Mouse (Mus musculus): ENCODE data around the gene Actn4. TPM values are rescaled to one million over a fixed set of nuclear protein-coding genes. Genes with fewer than 3 reads are reported as not detected.

The Actn4 gene
- polyA plus RNA-seq, 1 experiment: 465 TPM

DNA sequence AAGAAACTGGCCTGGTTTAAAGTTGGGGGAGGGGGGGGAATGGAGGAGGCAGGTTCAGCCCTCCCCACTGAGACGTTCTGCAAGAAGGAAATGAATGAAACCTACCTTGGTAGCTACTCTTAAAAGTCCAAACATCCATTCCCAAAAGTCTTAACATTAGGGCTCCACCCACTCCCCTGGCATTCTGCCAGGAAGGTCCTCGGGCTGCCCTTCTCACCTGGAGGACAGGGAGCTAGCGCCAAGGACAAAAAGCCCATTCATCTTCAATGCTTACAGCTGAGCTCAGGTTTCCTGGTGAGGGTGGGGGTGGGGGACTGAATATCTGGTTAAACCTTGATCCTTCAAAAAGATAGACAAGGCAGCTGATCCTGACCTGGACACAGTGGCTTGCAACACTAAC is 32.8 kb downstream of the Actn4 start:
- H3K36me3 ChIP-seq (ENCODE audit: control insufficient read depth, insufficient read depth): peaks cover 29% of the 10 kb centered on the region
- no peak for TF ChIP-seq CEBPB (IDR thresholded peaks at IDR 0.05; ENCODE audit: low read depth)
- TF ChIP-seq FOSL1 (IDR thresholded peaks at IDR 0.05; ENCODE audit: insufficient read depth, low read length, poor library complexity, severe bottlenecking): no peak
- no peak for TF ChIP-seq MYOD1 (IDR thresholded peaks at IDR 0.05; ENCODE audit: control insufficient read depth, insufficient read length, low read depth)
- TF ChIP-seq CTCF (IDR thresholded peaks at IDR 0.05; ENCODE audit: control insufficient read depth, insufficient read depth, insufficient read length): no peak
- peaks cover 74% of the 10 kb centered on the region for H3K79me3 ChIP-seq (ENCODE audit: low read depth)

GRCm38 (mm10) chr7:28926172-28926571 is 36.0 kb downstream of the Actn4 start:
- no peak overlapping the region for H3ac ChIP-seq (ENCODE audit: control insufficient read depth, insufficient read length, low read depth)
- peaks cover 96% of the 10 kb centered on the region for H3K79me2 ChIP-seq (ENCODE audit: control insufficient read depth, insufficient read depth)
- no peak overlapping the region for H3K4me3 ChIP-seq (ENCODE audit: insufficient read depth, poor library complexity, severe bottlenecking)
- TF ChIP-seq CEBPB (IDR thresholded peaks at IDR 0.05; ENCODE audit: low read depth) (no peak), MYOD1 (IDR thresholded peaks at IDR 0.05; ENCODE audit: control insufficient read depth, insufficient read length, low read depth) (no peak), MYOG (IDR thresholded peaks at IDR 0.05; ENCODE audit: control insufficient read depth, extremely low read depth, insufficient read length) (no peak), CTCF (IDR thresholded peaks at IDR 0.05; ENCODE audit: control insufficient read depth, insufficient read depth, insufficient read length) (no peak), MAX (IDR thresholded peaks at IDR 0.05) (no peak), FOSL1 (IDR thresholded peaks at IDR 0.05; ENCODE audit: insufficient read depth, low read length, poor library complexity, severe bottlenecking) (no peak)
- H3K36me3 ChIP-seq (ENCODE audit: control insufficient read depth, insufficient read depth): peaks cover 34% of the 10 kb centered on the region
- H3K79me3 ChIP-seq (ENCODE audit: low read depth): peaks cover 78% of the 10 kb centered on the region
- no peaks in the 10 kb centered on the region for H3K27me3 ChIP-seq (ENCODE audit: control insufficient read depth, insufficient read depth, insufficient read length)

More for the DNA sequence above, 32.8 kb downstream of the Actn4 start:
- no peak overlapping the region for H3ac ChIP-seq (ENCODE audit: control insufficient read depth, insufficient read length, low read depth)
- no peaks in the 10 kb centered on the region for H3K27me3 ChIP-seq (ENCODE audit: control insufficient read depth, insufficient read depth, insufficient read length)
- H3K4me3 ChIP-seq (ENCODE audit: insufficient read depth, poor library complexity, severe bottlenecking): no peak overlapping the region
- peaks cover 96% of the 10 kb centered on the region for H3K79me2 ChIP-seq (ENCODE audit: control insufficient read depth, insufficient read depth)

DNA sequence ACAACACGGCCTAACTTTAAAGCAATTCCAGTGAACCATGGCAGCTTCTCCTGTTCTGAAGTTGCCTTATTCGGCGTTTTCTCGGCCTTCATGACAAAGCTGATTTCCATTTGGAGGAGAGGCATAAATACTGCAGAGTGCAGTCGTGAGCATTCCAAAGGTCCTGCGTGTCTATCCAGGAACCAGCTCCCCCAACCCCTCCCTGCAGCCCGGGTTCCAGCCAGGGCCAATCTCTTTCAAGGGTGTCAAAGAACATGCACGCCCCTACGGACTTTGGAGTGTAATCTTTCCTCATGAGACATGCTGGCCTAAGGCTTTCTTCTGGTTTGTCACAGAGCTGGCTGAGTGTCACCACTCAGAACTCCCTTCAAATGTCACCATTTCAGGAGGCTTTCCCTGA is 36.8 kb downstream of the Actn4 start:
- H3K36me3 ChIP-seq (ENCODE audit: control insufficient read depth, insufficient read depth): peaks cover 40% of the 10 kb centered on the region
- peaks cover 98% of the 10 kb centered on the region for H3K79me2 ChIP-seq (ENCODE audit: control insufficient read depth, insufficient read depth)
- TF ChIP-seq CTCF (IDR thresholded peaks at IDR 0.05; ENCODE audit: control insufficient read depth, insufficient read depth, insufficient read length): no peak
- no peak for TF ChIP-seq MAX (IDR thresholded peaks at IDR 0.05)
- TF ChIP-seq FOSL1 (IDR thresholded peaks at IDR 0.05; ENCODE audit: insufficient read depth, low read length, poor library complexity, severe bottlenecking): no peak
- TF ChIP-seq MYOD1 (IDR thresholded peaks at IDR 0.05; ENCODE audit: control insufficient read depth, insufficient read length, low read depth): no peak
- TF ChIP-seq MYOG (IDR thresholded peaks at IDR 0.05; ENCODE audit: control insufficient read depth, extremely low read depth, insufficient read length): no peak
- no peak for TF ChIP-seq CEBPB (IDR thresholded peaks at IDR 0.05; ENCODE audit: low read depth)
- no peak for TF ChIP-seq USF1 (IDR thresholded peaks at IDR 0.05; ENCODE audit: low read depth)
- no peak overlapping the region for H3K4me3 ChIP-seq (ENCODE audit: insufficient read depth, poor library complexity, severe bottlenecking)
- H3K27me3 ChIP-seq (ENCODE audit: control insufficient read depth, insufficient read depth, insufficient read length): no peaks in the 10 kb centered on the region
- peaks cover 84% of the 10 kb centered on the region for H3K79me3 ChIP-seq (ENCODE audit: low read depth)
- peak overlapping the region; percentile 78 for H3ac ChIP-seq (ENCODE audit: control insufficient read depth, insufficient read length, low read depth)

GRCm38 (mm10) chr7:28924802-28925201 is 37.3 kb downstream of the Actn4 start:
- Histone ChIP-seq H3K36me3 (ENCODE audit: control insufficient read depth, insufficient read depth) (peaks cover 46% of the 10 kb centered on the region), H3K4me3 (ENCODE audit: insufficient read depth, poor library complexity, severe bottlenecking) (no peak overlapping the region), H3ac (ENCODE audit: control insufficient read depth, insufficient read length, low read depth) (peak overlapping the region; percentile 78), H3K27me3 (ENCODE audit: control insufficient read depth, insufficient read depth, insufficient read length) (no peaks in the 10 kb centered on the region), H3K79me2 (ENCODE audit: control insufficient read depth, insufficient read depth) (peaks cover 98% of the 10 kb centered on the region), H3K79me3 (ENCODE audit: low read depth) (peaks cover 84% of the 10 kb centered on the region)
- no peak for TF ChIP-seq MYOD1 (IDR thresholded peaks at IDR 0.05; ENCODE audit: control insufficient read depth, insufficient read length, low read depth)
- TF ChIP-seq CTCF (IDR thresholded peaks at IDR 0.05; ENCODE audit: control insufficient read depth, insufficient read depth, insufficient read length): no peak
- TF ChIP-seq MYOG (IDR thresholded peaks at IDR 0.05; ENCODE audit: control insufficient read depth, extremely low read depth, insufficient read length): no peak
- TF ChIP-seq FOSL1 (IDR thresholded peaks at IDR 0.05; ENCODE audit: insufficient read depth, low read length, poor library complexity, severe bottlenecking): no peak
- no peak for TF ChIP-seq CEBPB (IDR thresholded peaks at IDR 0.05; ENCODE audit: low read depth)
- TF ChIP-seq MAX (IDR thresholded peaks at IDR 0.05): no peak
- no peak for TF ChIP-seq USF1 (IDR thresholded peaks at IDR 0.05; ENCODE audit: low read depth)

DNA sequence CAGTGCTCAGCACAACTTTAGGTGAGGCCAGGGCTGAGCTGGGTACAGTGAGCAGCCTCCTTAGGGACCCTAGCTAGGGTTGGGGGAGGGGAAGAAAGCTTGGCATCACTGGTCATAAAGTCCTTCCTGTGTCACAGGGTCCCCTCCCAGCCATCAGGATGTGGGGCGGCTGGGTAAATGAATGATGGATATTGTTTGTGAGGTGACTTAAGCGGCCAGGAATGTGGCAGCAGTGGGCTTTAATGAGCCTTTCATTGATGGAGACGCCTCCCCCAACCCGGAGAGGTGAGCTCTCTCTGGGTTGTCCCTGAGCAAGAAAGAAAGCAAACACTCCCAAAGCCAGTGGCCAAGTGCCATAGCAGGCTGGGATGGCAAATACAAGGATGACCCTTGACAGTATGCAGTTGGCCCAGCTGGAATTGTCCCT is 38.3 kb downstream of the Actn4 start:
- peaks cover 43% of the 10 kb centered on the region for H3K36me3 ChIP-seq (ENCODE audit: control insufficient read depth, insufficient read depth)
- TF ChIP-seq MYOD1 (IDR thresholded peaks at IDR 0.05; ENCODE audit: control insufficient read depth, insufficient read length, low read depth): no peak
- peak; percentile 2 for TF ChIP-seq FOSL1 (IDR thresholded peaks at IDR 0.05; ENCODE audit: insufficient read depth, low read length, poor library complexity, severe bottlenecking)
- no peak overlapping the region for H3ac ChIP-seq (ENCODE audit: control insufficient read depth, insufficient read length, low read depth)
- no peaks in the 10 kb centered on the region for H3K27me3 ChIP-seq (ENCODE audit: control insufficient read depth, insufficient read depth, insufficient read length)
- H3K79me3 ChIP-seq (ENCODE audit: low read depth): peaks cover 84% of the 10 kb centered on the region
- no peak overlapping the region for H3K4me3 ChIP-seq (ENCODE audit: insufficient read depth, poor library complexity, severe bottlenecking)
- H3K79me2 ChIP-seq (ENCODE audit: control insufficient read depth, insufficient read depth): peaks cover 98% of the 10 kb centered on the region

DNA sequence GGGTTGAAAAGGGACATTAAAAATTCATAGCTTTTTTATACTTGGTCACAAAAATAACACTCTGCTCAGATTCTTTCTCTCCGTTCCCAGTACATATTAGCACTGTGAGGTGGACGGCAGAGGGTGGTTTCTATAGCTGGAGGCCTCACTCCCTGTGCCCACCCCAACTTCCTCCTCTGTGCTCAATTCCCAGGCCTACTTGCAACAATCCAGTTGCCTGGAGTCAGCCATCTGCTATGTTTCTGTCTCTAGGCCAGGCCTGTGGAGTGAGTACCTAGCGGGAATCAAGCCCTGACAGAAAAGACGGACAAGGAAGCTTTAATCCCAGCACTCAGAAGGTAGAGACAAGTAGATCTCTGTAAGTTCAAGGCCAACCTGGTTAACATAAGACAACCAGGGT is 39.5 kb downstream of the Actn4 start:
- no peak for TF ChIP-seq CTCF (IDR thresholded peaks at IDR 0.05; ENCODE audit: control insufficient read depth, insufficient read depth, insufficient read length)
- TF ChIP-seq FOSL1 (IDR thresholded peaks at IDR 0.05; ENCODE audit: insufficient read depth, low read length, poor library complexity, severe bottlenecking): no peak
- no peak for TF ChIP-seq MAX (IDR thresholded peaks at IDR 0.05)
- no peak for TF ChIP-seq MYOD1 (IDR thresholded peaks at IDR 0.05; ENCODE audit: control insufficient read depth, insufficient read length, low read depth)
- no peak for TF ChIP-seq MYOG (IDR thresholded peaks at IDR 0.05; ENCODE audit: control insufficient read depth, extremely low read depth, insufficient read length)
- TF ChIP-seq CEBPB (IDR thresholded peaks at IDR 0.05; ENCODE audit: low read depth): no peak
- TF ChIP-seq USF1 (IDR thresholded peaks at IDR 0.05; ENCODE audit: low read depth): no peak
- H3K36me3 ChIP-seq (ENCODE audit: control insufficient read depth, insufficient read depth): peaks cover 44% of the 10 kb centered on the region
- H3K79me3 ChIP-seq (ENCODE audit: low read depth): peaks cover 72% of the 10 kb centered on the region
- H3K4me3 ChIP-seq (ENCODE audit: insufficient read depth, poor library complexity, severe bottlenecking): no peak overlapping the region
- no peaks in the 10 kb centered on the region for H3K27me3 ChIP-seq (ENCODE audit: control insufficient read depth, insufficient read depth, insufficient read length)
- no peak overlapping the region for H3ac ChIP-seq (ENCODE audit: control insufficient read depth, insufficient read length, low read depth)
- H3K79me2 ChIP-seq (ENCODE audit: control insufficient read depth, insufficient read depth): peaks cover 96% of the 10 kb centered on the region
